In genomic region chr1:187452189-187452588, GRCm38 (mm10) we compare ENCODE assay signal across 8 mouse cellular contexts.
DNase-seq lines count a peak whose midpoint lies in the region; ATAC-seq and TF ChIP-seq lines count a peak whose summit lies in the region.

No protein-coding gene starts in this region.

- H3K27ac ChIP-seq in layer of hippocampus, adult 2 months: no peak overlapping the region
- H3K27ac ChIP-seq in limb, embryonic 14.5 days (replicated peaks; ENCODE audit: low read depth, low read length): no peak overlapping the region

- no peak for ATAC-seq in limb, embryonic 14.5 days (ENCODE audit: low FRiP score, low read depth)
- ATAC-seq in inflammation-experienced regulatory T-cells, adult 6 months: no peak

- H3K4me3 ChIP-seq in layer of hippocampus, adult 2 months: no peak overlapping the region
- no peak overlapping the region for H3K4me3 ChIP-seq in E14TG2a.4 (replicated peaks; ENCODE audit: low read length)
- H3K4me3 ChIP-seq in limb, embryonic 14.5 days (replicated peaks; ENCODE audit: low read length): no peak overlapping the region

- peak; percentile 76 for TF ChIP-seq CTCF in layer of hippocampus, adult 2 months (conservative IDR thresholded peaks at IDR 0.05)
- TF ChIP-seq CTCF in E14TG2a.4 (conservative IDR thresholded peaks at IDR 0.05; ENCODE audit: low read length): peak; percentile 71

- TF ChIP-seq POLR2A in limb, embryonic 14.5 days (IDR thresholded peaks at IDR 0.05; ENCODE audit: borderline replicate concordance, extremely low read depth, insufficient read depth, insufficient read length): no peak

- 31% methylated on average over 6 of the region's 6 CpGs for WGBS in limb, embryonic 14.5 days

- H3K27me3 ChIP-seq in E14TG2a.4 (ENCODE audit: insufficient read depth, low read length): peaks cover 3% of the 10 kb centered on the region; the same call in 1 of the 2 replicates
- no peaks in the 10 kb centered on the region for H3K27me3 ChIP-seq in limb, embryonic 14.5 days (ENCODE audit: control insufficient read depth, insufficient read depth, low read length)

- H3K9me3 ChIP-seq in E14TG2a.4 (ENCODE audit: low read length): no peaks in the 10 kb centered on the region
- no peaks in the 10 kb centered on the region for H3K9me3 ChIP-seq in limb, embryonic 14.5 days (ENCODE audit: control insufficient read depth, low read length)

- H3K4me1 ChIP-seq in E14TG2a.4 (replicated peaks; ENCODE audit: low read depth, low read length): peaks cover 45% of the 10 kb centered on the region
- peaks cover 4% of the 10 kb centered on the region; the same call in 1 of the 2 replicates for H3K4me1 ChIP-seq in limb, embryonic 14.5 days (ENCODE audit: control insufficient read depth, insufficient read depth, low read length)

- H3K9ac ChIP-seq in limb, embryonic 14.5 days (ENCODE audit: low read depth, low read length, severe bottlenecking): no peak overlapping the region

- H3K36me3 ChIP-seq in E14TG2a.4 (ENCODE audit: insufficient read depth, low read length): no peaks in the 10 kb centered on the region
- H3K36me3 ChIP-seq in limb, embryonic 14.5 days (ENCODE audit: control insufficient read depth, insufficient read depth, low read length): no peaks in the 10 kb centered on the region

- no peak overlapping the region for H3K4me2 ChIP-seq in limb, embryonic 14.5 days (replicated peaks; ENCODE audit: low read depth, low read length, severe bottlenecking)

- DNase-seq in cerebellum, postnatal 10 days: peak; percentile 68 to 69
- DNase-seq in cerebellum, adult 11 months: no peak
- DNase-seq in layer of hippocampus, adult 2 months (ENCODE audit: low spot score in 2 of 2): peak in 1 of 2 experiments; percentile 51
- DNase-seq in layer of hippocampus, adult 9-11 months: no peak
- peak; percentile 30 to 38 for DNase-seq in cerebellum, postnatal 4 days (ENCODE audit: low spot score in 2 of 2)
- peak; percentile 21 for DNase-seq in limb, embryonic 14.5 days (ENCODE audit: low spot score)

Comparison
In these comparisons a context has a peak if more than half of its experiments do, and no peak if none do; other contexts are left out.
1. DNase-seq: peak in cerebellum, postnatal 10 days (2 of 2), cerebellum, postnatal 4 days (2 of 2) and limb, embryonic 14.5 days (single experiment); none in cerebellum, adult 11 months (single experiment) and layer of hippocampus, adult 9-11 months (single experiment).